Mouse (Mus musculus) lung, embryonic 16.5 days (tissue): ENCODE measurements around the gene Kdm2b. TPM values are rescaled to one million over a fixed set of nuclear protein-coding genes. Genes with fewer than 3 reads are reported as not detected.
A peak's percentile ranks its signal among the peaks of the same experiment; 100 is the strongest.

Experiments
- ATAC-seq: fragments of 200-750 bp; cut with Nextera tagmentation; 2 replicates; pipeline ENCODE4 v1.8.0; 2017; ENCODE audit warnings: low read depth, mild to moderate bottlenecking, moderate library complexity
- H3K27ac ChIP-seq: fragments of 300-500 bp; sonication (generic); 2 replicates; pipeline ENCODE4 v1.5.1; 2014; ENCODE audit warnings: mild to moderate bottlenecking, control low read depth, low read length
- H3K27me3 ChIP-seq: fragments of 300-500 bp; sonication (generic); 2 replicates; pipeline ENCODE4 v1.6.1; 2014; ENCODE audit warnings: low read depth, low read length, mixed read lengths; ENCODE audit not compliant: control insufficient read depth, insufficient read depth
- H3K36me3 ChIP-seq: fragments of 300-500 bp; sonication (generic); 2 replicates; pipeline ENCODE4 v1.6.1; 2014; ENCODE audit warnings: low read length; ENCODE audit not compliant: control insufficient read depth, insufficient read depth
- H3K4me1 ChIP-seq: fragments of 300-500 bp; sonication (generic); replicated peaks from 2 replicates; pipeline ENCODE4 v1.6.1; 2014; ENCODE audit warnings: low read length, mixed read lengths; ENCODE audit not compliant: control insufficient read depth, insufficient read depth
- H3K4me2 ChIP-seq: fragments of 300-500 bp; sonication (generic); 2 replicates; pipeline ENCODE4 v1.6.1; 2014; ENCODE audit warnings: low read depth, low read length, control low read depth
- H3K4me3 ChIP-seq: fragments of 300-500 bp; sonication (generic); 2 replicates; pipeline ENCODE4 v1.5.1; 2014; ENCODE audit warnings: mild to moderate bottlenecking, low read length, control low read depth
- H3K9ac ChIP-seq: fragments of 300-500 bp; sonication (generic); 2 replicates; pipeline ENCODE4 v1.6.1; 2014; ENCODE audit warnings: low read length, control low read depth
- H3K9me3 ChIP-seq: fragments of 300-500 bp; sonication (generic); 2 replicates; pipeline ENCODE4 v1.6.1; 2016; ENCODE audit warnings: low read length; ENCODE audit not compliant: control insufficient read depth
- WGBS: fragments of 180-500 bp; shearing (Covaris S2); extraction: QIAGEN DNeasy Blood & Tissue Kit; methylation state at CpG from one replicate; pipeline ENCODE4 v1.1.7; 2014; 5-methylcytosine and 5-hydroxymethylcytosine counted together
- polyA plus RNA-seq: library from polyadenylated mRNA; unstranded; fragments of >200 nt; fragmentation: Nextera tagmentation; extraction: Ambion mirVana; gene quantifications from 2 replicates; pipeline ENCODE4 v1.2.1, GENCODE M21; 2015

The Kdm2b gene
- polyA plus RNA-seq, 1 experiment from 2014 or later, result 37.6 TPM

GRCm38 (mm10) chr5:122927092-122927491 lies 62.5 kb downstream of the Kdm2b start:
- H3K4me1 ChIP-seq, result no peaks in the 10 kb centered on the region; the same call in none of the 2 replicates
- no peaks in the 10 kb centered on the region for H3K27me3 ChIP-seq
- no peak overlapping the region for H3K4me2 ChIP-seq
- H3K9ac ChIP-seq, result no peak overlapping the region
- H3K4me3 ChIP-seq, result no peak overlapping the region
- H3K9me3 ChIP-seq, result no peaks in the 10 kb centered on the region
- no peak for ATAC-seq
- peaks cover 3% of the 10 kb centered on the region; the same call in 1 of the 2 replicates for H3K36me3 ChIP-seq
- no peak overlapping the region for H3K27ac ChIP-seq
- WGBS, result 84% methylated on average over 8 of the region's 8 CpGs

GRCm38 (mm10) chr5:122926341-122926740 lies 63.3 kb downstream of the Kdm2b start:
- ATAC-seq, result peak; percentile 35; the same call in 1 of the 2 replicates
- Histone ChIP-seq H3K36me3 (no peaks in the 10 kb centered on the region), H3K4me3 (no peak overlapping the region), H3K27me3 (no peaks in the 10 kb centered on the region), H3K9ac (no peak overlapping the region), H3K9me3 (no peaks in the 10 kb centered on the region), H3K4me2 (no peak overlapping the region), H3K27ac (peak overlapping the region; percentile 34), H3K4me1 (no peaks in the 10 kb centered on the region; the same call in none of the 2 replicates)
- WGBS, result 40% methylated on average over 3 of the region's 3 CpGs

GRCm38 (mm10) chr5:122925534-122925958 lies 64.1 kb downstream of the Kdm2b start:
- H3K4me1 ChIP-seq, result no peaks in the 10 kb centered on the region; the same call in none of the 2 replicates
- WGBS, result 15% methylated on average over 7 of the region's 7 CpGs
- H3K4me2 ChIP-seq, result peak overlapping the region; percentile 45
- peak overlapping the region; percentile 40 for H3K9ac ChIP-seq
- H3K27ac ChIP-seq, result peak overlapping the region; percentile 34
- H3K27me3 ChIP-seq, result no peaks in the 10 kb centered on the region
- no peaks in the 10 kb centered on the region for H3K9me3 ChIP-seq
- no peaks in the 10 kb centered on the region for H3K36me3 ChIP-seq
- peak overlapping the region; percentile 24 for H3K4me3 ChIP-seq
- ATAC-seq, result peak; percentile 60; the same call in 1 of the 2 replicates

- H3K36me3 ChIP-seq, result no peaks in the 10 kb centered on the region
- no peak overlapping the region for H3K4me3 ChIP-seq
- H3K9ac ChIP-seq, result no peak overlapping the region
- no peaks in the 10 kb centered on the region for H3K9me3 ChIP-seq
- ATAC-seq, result no peak
- 84% methylated on average over 10 of the region's 10 CpGs for WGBS
- no peaks in the 10 kb centered on the region; the same call in none of the 2 replicates for H3K4me1 ChIP-seq
- no peak overlapping the region for H3K4me2 ChIP-seq
- H3K27ac ChIP-seq, result no peak overlapping the region
- H3K27me3 ChIP-seq, result no peaks in the 10 kb centered on the region
Measured at GRCm38 (mm10) chr5:122923871-122924465, 65.7 kb downstream of the Kdm2b start.

- Histone ChIP-seq H3K36me3 (no peaks in the 10 kb centered on the region), H3K27me3 (no peaks in the 10 kb centered on the region), H3K27ac (no peak overlapping the region), H3K4me3 (no peak overlapping the region), H3K9me3 (no peaks in the 10 kb centered on the region), H3K4me2 (no peak overlapping the region), H3K4me1 (no peaks in the 10 kb centered on the region; the same call in none of the 2 replicates), H3K9ac (no peak overlapping the region)
- no peak for ATAC-seq
- 85% methylated on average over 8 of the region's 8 CpGs for WGBS
Measured at GRCm38 (mm10) chr5:122921941-122922340, 67.7 kb downstream of the Kdm2b start.

GRCm38 (mm10) chr5:122920557-122920956 lies 69.1 kb downstream of the Kdm2b start:
- no peak overlapping the region for H3K27ac ChIP-seq
- no peaks in the 10 kb centered on the region for H3K36me3 ChIP-seq
- no peaks in the 10 kb centered on the region for H3K27me3 ChIP-seq
- H3K4me3 ChIP-seq, result no peak overlapping the region
- no peak for ATAC-seq
- no peak overlapping the region for H3K9ac ChIP-seq
- H3K9me3 ChIP-seq, result no peaks in the 10 kb centered on the region
- H3K4me1 ChIP-seq, result no peaks in the 10 kb centered on the region; the same call in 1 of the 2 replicates
- H3K4me2 ChIP-seq, result no peak overlapping the region
- 64% methylated on average over 5 of the region's 5 CpGs for WGBS

- Histone ChIP-seq H3K9ac (no peak overlapping the region), H3K4me1 (no peaks in the 10 kb centered on the region; the same call in 1 of the 2 replicates), H3K36me3 (no peaks in the 10 kb centered on the region), H3K27ac (no peak overlapping the region), H3K9me3 (no peaks in the 10 kb centered on the region), H3K4me3 (no peak overlapping the region), H3K4me2 (no peak overlapping the region), H3K27me3 (no peaks in the 10 kb centered on the region)
- WGBS, result 32% methylated on average over 7 of the region's 7 CpGs
- no peak for ATAC-seq
Measured at GRCm38 (mm10) chr5:122917982-122918711, 71.5 kb downstream of the Kdm2b start.

GRCm38 (mm10) chr5:122916147-122916546 lies 73.5 kb downstream of the Kdm2b start:
- no peak overlapping the region for H3K4me3 ChIP-seq
- H3K36me3 ChIP-seq, result no peaks in the 10 kb centered on the region
- H3K9me3 ChIP-seq, result no peaks in the 10 kb centered on the region
- 92% methylated on average over 6 of the region's 6 CpGs for WGBS
- no peak for ATAC-seq
- no peak overlapping the region for H3K9ac ChIP-seq
- no peak overlapping the region for H3K27ac ChIP-seq
- H3K27me3 ChIP-seq, result no peaks in the 10 kb centered on the region
- no peaks in the 10 kb centered on the region; the same call in 1 of the 2 replicates for H3K4me1 ChIP-seq
- no peak overlapping the region for H3K4me2 ChIP-seq

GRCm38 (mm10) chr5:122912863-122913262 lies 76.8 kb downstream of the Kdm2b start:
- no peak for ATAC-seq
- no peak overlapping the region for H3K27ac ChIP-seq
- no peaks in the 10 kb centered on the region for H3K9me3 ChIP-seq
- 89% methylated on average over 4 of the region's 4 CpGs for WGBS
- H3K4me2 ChIP-seq, result no peak overlapping the region
- H3K36me3 ChIP-seq, result no peaks in the 10 kb centered on the region
- no peaks in the 10 kb centered on the region for H3K27me3 ChIP-seq
- H3K4me3 ChIP-seq, result no peak overlapping the region
- no peaks in the 10 kb centered on the region; the same call in 1 of the 2 replicates for H3K4me1 ChIP-seq
- no peak overlapping the region for H3K9ac ChIP-seq
